Mouse (Mus musculus): ENCODE results near the gene Cxcl1. TPM values are rescaled to one million over a fixed set of nuclear protein-coding genes. Genes with fewer than 3 reads are reported as not detected.
"Not testable (repeated sequence)": the region's sequence is repeated elsewhere in the genome, so short reads cannot be mapped to it uniquely, and the experiment has no call there.

The Cxcl1 gene
- polyA plus RNA-seq (2016; fragmentation: Nextera tagmentation; extraction: Ambion mirVana) = not detected in 2 replicates

- Histone ChIP-seq H3K4me1 (peaks cover 5% of the 10 kb centered on the region), H3K4me3 (replicated peaks) (peak within 1 kb of the TSS; percentile 47), H3K9ac (peak within 1 kb of the TSS; percentile 47), H3K36me3 (replicated peaks) (no peaks in the 10 kb centered on the region), H3K9me3 (no peaks in the 10 kb centered on the region), H3K27ac (no peak within 1 kb of the TSS), H3K27me3 (0 out of 2 replicates have a peak, but pooled peaks cover 6% of the 10 kb centered on the region), H3K4me2 (peak within 1 kb of the TSS; percentile 86)
- WGBS = 7% methylated on average over 30 of the region's 30 CpGs
- ATAC-seq (ENCODE audit: low FRiP score) = peak; percentile 71
Measured at GRCm38 (mm10) chr5:90890519-90891463, at the start of gene Cxcl1. Gene Cxcl1, plus strand, starts transcription at chr5:90891241.

- Histone ChIP-seq H3K36me3 (replicated peaks) (no peaks in the 10 kb centered on the region), H3K4me2 (no peak overlapping the region), H3K4me1 (no peaks in the 10 kb centered on the region), H3K4me3 (replicated peaks) (no peak overlapping the region), H3K9ac (no peak overlapping the region), H3K27me3 (no peaks in the 10 kb centered on the region), H3K9me3 (no peaks in the 10 kb centered on the region), H3K27ac (no peak overlapping the region)
- no peak for ATAC-seq (ENCODE audit: low FRiP score)
- 92% methylated on average over 3 of the region's 3 CpGs for WGBS
Measured at GRCm38 (mm10) chr5:90843891-90844290, 47.1 kb upstream of the Cxcl1 start.

GRCm38 (mm10) chr5:90850096-90850495 is 40.9 kb upstream of the Cxcl1 start:
- not testable (repeated sequence) for H3K9ac ChIP-seq; H3K36me3 ChIP-seq (replicated peaks); H3K9me3 ChIP-seq; H3K4me2 ChIP-seq; H3K27me3 ChIP-seq; ATAC-seq (ENCODE audit: low FRiP score); H3K4me1 ChIP-seq; H3K4me3 ChIP-seq (replicated peaks); H3K27ac ChIP-seq
- 98% methylated on average over 7 of the region's 7 CpGs for WGBS

GRCm38 (mm10) chr5:90851391-90851790 is 39.6 kb upstream of the Cxcl1 start:
- H3K4me2 ChIP-seq; H3K4me1 ChIP-seq; H3K4me3 ChIP-seq (replicated peaks); ATAC-seq (ENCODE audit: low FRiP score); H3K36me3 ChIP-seq (replicated peaks); H3K9me3 ChIP-seq; H3K27me3 ChIP-seq; H3K27ac ChIP-seq; H3K9ac ChIP-seq: not testable (repeated sequence)
- 93% methylated on average over 11 of the region's 11 CpGs for WGBS

GRCm38 (mm10) chr5:90853206-90853605 is 37.8 kb upstream of the Cxcl1 start:
- Histone ChIP-seq H3K36me3 (replicated peaks) (no peaks in the 10 kb centered on the region), H3K4me1 (no peaks in the 10 kb centered on the region), H3K27me3 (no peaks in the 10 kb centered on the region), H3K4me2 (no peak overlapping the region), H3K27ac (no peak overlapping the region), H3K9me3 (no peaks in the 10 kb centered on the region), H3K9ac (no peak overlapping the region), H3K4me3 (replicated peaks) (no peak overlapping the region)
- ATAC-seq (ENCODE audit: low FRiP score) = no peak
- WGBS = 93% methylated on average over 4 of the region's 4 CpGs

- Histone ChIP-seq H3K4me3 (replicated peaks) (no peak overlapping the region), H3K27ac (no peak overlapping the region), H3K4me2 (no peak overlapping the region), H3K9ac (no peak overlapping the region), H3K4me1 (no peaks in the 10 kb centered on the region), H3K36me3 (replicated peaks) (no peaks in the 10 kb centered on the region), H3K27me3 (no peaks in the 10 kb centered on the region), H3K9me3 (no peaks in the 10 kb centered on the region)
- no peak for ATAC-seq (ENCODE audit: low FRiP score)
- WGBS = 88% methylated on average over 7 of the region's 7 CpGs
Measured at GRCm38 (mm10) chr5:90855308-90856230, 35.5 kb upstream of the Cxcl1 start.

- Histone ChIP-seq H3K4me3 (replicated peaks) (no peak overlapping the region), H3K4me1 (no peaks in the 10 kb centered on the region), H3K9me3 (no peaks in the 10 kb centered on the region), H3K27ac (no peak overlapping the region), H3K36me3 (replicated peaks) (no peaks in the 10 kb centered on the region), H3K27me3 (no peaks in the 10 kb centered on the region), H3K9ac (no peak overlapping the region), H3K4me2 (no peak overlapping the region)
- ATAC-seq (ENCODE audit: low FRiP score) = no peak
- 87% methylated on average over 5 of the region's 5 CpGs for WGBS
Measured at GRCm38 (mm10) chr5:90857463-90857862, 33.6 kb upstream of the Cxcl1 start.

GRCm38 (mm10) chr5:90858429-90858828 is 32.6 kb upstream of the Cxcl1 start:
- 86% methylated on average over 2 of the region's 2 CpGs for WGBS
- H3K4me2 ChIP-seq = no peak overlapping the region
- H3K27ac ChIP-seq = no peak overlapping the region
- H3K36me3 ChIP-seq (replicated peaks) = no peaks in the 10 kb centered on the region
- no peak overlapping the region for H3K4me3 ChIP-seq (replicated peaks)
- no peak for ATAC-seq (ENCODE audit: low FRiP score)
- no peaks in the 10 kb centered on the region for H3K4me1 ChIP-seq
- H3K9me3 ChIP-seq = no peaks in the 10 kb centered on the region
- no peak overlapping the region for H3K9ac ChIP-seq
- H3K27me3 ChIP-seq = no peaks in the 10 kb centered on the region

- Histone ChIP-seq H3K27ac (no peak overlapping the region), H3K27me3 (no peaks in the 10 kb centered on the region), H3K36me3 (replicated peaks) (no peaks in the 10 kb centered on the region), H3K4me2 (no peak overlapping the region), H3K4me1 (no peaks in the 10 kb centered on the region), H3K9ac (no peak overlapping the region), H3K4me3 (replicated peaks) (no peak overlapping the region), H3K9me3 (no peaks in the 10 kb centered on the region)
- ATAC-seq (ENCODE audit: low FRiP score) = no peak
- 81% methylated on average over 3 of the region's 3 CpGs for WGBS
Measured at GRCm38 (mm10) chr5:90859031-90859430, 32.0 kb upstream of the Cxcl1 start.

- H3K27ac ChIP-seq = no peak overlapping the region
- no peaks in the 10 kb centered on the region for H3K27me3 ChIP-seq
- H3K9me3 ChIP-seq = no peaks in the 10 kb centered on the region
- WGBS = 85% methylated on average over 6 of the region's 6 CpGs
- H3K4me2 ChIP-seq = no peak overlapping the region
- no peak overlapping the region for H3K4me3 ChIP-seq (replicated peaks)
- H3K4me1 ChIP-seq = no peaks in the 10 kb centered on the region
- no peak overlapping the region for H3K9ac ChIP-seq
- ATAC-seq (ENCODE audit: low FRiP score) = no peak
- H3K36me3 ChIP-seq (replicated peaks) = no peaks in the 10 kb centered on the region
Measured at GRCm38 (mm10) chr5:90861876-90862375, 29.1 kb upstream of the Cxcl1 start.

- H3K9me3 ChIP-seq = no peaks in the 10 kb centered on the region
- H3K4me1 ChIP-seq = no peaks in the 10 kb centered on the region
- no peaks in the 10 kb centered on the region for H3K36me3 ChIP-seq (replicated peaks)
- no peak overlapping the region for H3K4me2 ChIP-seq
- ATAC-seq (ENCODE audit: low FRiP score) = no peak
- no peak overlapping the region for H3K27ac ChIP-seq
- H3K9ac ChIP-seq = no peak overlapping the region
- no peak overlapping the region for H3K4me3 ChIP-seq (replicated peaks)
- H3K27me3 ChIP-seq = no peaks in the 10 kb centered on the region
Measured at GRCm38 (mm10) chr5:90866770-90867169, 24.3 kb upstream of the Cxcl1 start.

- Histone ChIP-seq H3K27me3 (no peaks in the 10 kb centered on the region), H3K9me3 (no peaks in the 10 kb centered on the region), H3K4me1 (no peaks in the 10 kb centered on the region), H3K9ac (no peak overlapping the region), H3K36me3 (replicated peaks) (no peaks in the 10 kb centered on the region), H3K4me3 (replicated peaks) (no peak overlapping the region), H3K4me2 (no peak overlapping the region), H3K27ac (no peak overlapping the region)
- ATAC-seq (ENCODE audit: low FRiP score) = no peak
- WGBS = 85% methylated on average over 7 of the region's 7 CpGs
Measured at GRCm38 (mm10) chr5:90872377-90872776, 18.7 kb upstream of the Cxcl1 start.
